Mouse (Mus musculus): ENCODE data around the gene Kcp.

- TF ChIP-seq CTCF (IDR thresholded peaks at IDR 0.05; ENCODE audit: extremely low read depth, insufficient read length, insufficient replicate concordance, low read depth, low read length) = no peak
- TF ChIP-seq POLR2A (IDR thresholded peaks at IDR 0.05; ENCODE audit: low read depth, low read length) = no peak
Observed at GRCm38 (mm10) chr6:29433038-29433803, 74.5 kb downstream of the Kcp start, which contains the start of gene Flnc.

All from small intestine, adult 2 months (tissue).